Mouse (Mus musculus): ENCODE measurements at regions not wholly inside any gene's neighbourhood (a gene's known extent, or its start where the extent isn't known, plus 50 kb on each side); places are given as distances from the start of the nearest gene placed in this dataset.

GRCm38 (mm10) chr7:75943844-75944243, 95.7 kb downstream of the Klhl25 start:
- TF ChIP-seq CTCF (conservative IDR thresholded peaks at IDR 0.05; ENCODE audit: insufficient read depth, insufficient read length, low read depth, low read length) (no peak), POLR2A (IDR thresholded peaks at IDR 0.05; ENCODE audit: low read depth, low read length) (no peak)

All from kidney, adult 2 months (tissue).